Mouse (Mus musculus) right cerebral cortex, postnatal 36 days (tissue): ENCODE data around the gene Nxn.
"Not testable (repeated sequence)": the region's sequence is repeated elsewhere in the genome, so short reads cannot be mapped to it uniquely, and the experiment has no call there.

Experiments
- DNase-seq, 2 experiments: peaks; one replicate each; pipeline ENCODE4 v3.0.0; 2022; ENCODE audit warnings: low spot score in 2 of 2, mixed read lengths in 1 of 2

The Nxn gene

DNA sequence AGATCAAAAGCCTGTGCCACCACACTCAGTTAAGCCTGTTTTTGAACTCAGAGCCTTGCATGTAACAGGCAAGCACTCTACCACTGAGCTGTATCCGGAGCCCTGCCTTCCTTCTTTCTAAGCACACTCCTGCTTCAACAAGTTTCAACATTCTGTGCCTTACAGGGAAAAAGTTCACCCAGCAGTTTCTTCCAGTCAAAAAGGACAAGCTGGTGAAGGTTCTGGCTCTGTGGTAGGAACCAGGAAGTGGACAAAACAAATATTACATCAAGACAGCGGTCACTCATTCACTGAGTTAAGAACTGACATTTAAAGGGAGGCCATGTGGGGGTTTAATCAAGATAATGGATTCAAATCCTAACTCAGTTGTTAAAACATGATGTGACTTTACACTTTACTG, 183.9 kb downstream of the Nxn start:
- DNase-seq = no peak

GRCm38 (mm10) chr11:76213841-76214240, 185.1 kb downstream of the Nxn start:
- no peak for DNase-seq

- not testable (repeated sequence) for DNase-seq
Measured at GRCm38 (mm10) chr11:76211595-76211994, 187.3 kb downstream of the Nxn start.

- DNase-seq = no peak
Measured at GRCm38 (mm10) chr11:76210228-76210985, 188.5 kb downstream of the Nxn start.
